Mouse (Mus musculus): ENCODE data around the gene Ints1.

Gene Ints1

DNA sequence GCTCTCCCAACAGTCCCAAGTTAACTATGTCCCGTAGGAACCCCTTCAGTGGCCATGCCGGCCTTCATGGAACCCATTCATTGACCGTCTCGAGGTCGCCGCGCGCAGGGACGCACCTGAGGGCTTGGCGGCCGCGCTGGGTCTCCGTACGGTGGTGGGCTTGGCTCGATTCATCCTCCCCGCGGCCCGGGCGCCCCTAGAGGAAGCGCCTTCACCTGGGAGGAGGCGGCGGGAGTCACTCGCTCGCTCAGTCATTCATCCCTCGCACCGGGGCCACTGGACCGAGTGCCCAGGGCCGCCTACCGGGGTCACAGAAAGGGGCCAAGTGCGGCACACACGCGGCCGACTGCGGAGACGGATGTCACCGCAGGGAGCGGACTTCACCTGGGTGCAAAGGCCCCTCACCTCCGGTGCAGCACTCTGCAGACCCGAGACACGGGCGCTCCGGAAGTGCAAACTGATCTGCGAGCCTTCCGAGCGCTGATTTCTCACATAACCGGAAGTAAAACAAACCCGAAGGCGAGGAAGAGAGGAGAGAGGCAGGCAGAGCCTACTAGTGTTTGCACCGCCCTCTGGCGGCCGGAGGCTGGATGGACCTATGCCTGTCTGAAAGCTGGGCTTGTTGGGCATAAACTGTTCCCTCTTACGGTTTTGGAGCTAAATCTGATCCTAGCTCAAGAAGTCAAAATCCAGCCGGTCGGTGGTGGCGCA, at the start of gene Ints1:
Ints1 (minus strand) TSS at position 459 of the 711 bp plus-strand sequence.
- DNase-seq (ENCODE audit: low spot score in 2 of 2), result peak; percentile 98 to 99

DNA sequence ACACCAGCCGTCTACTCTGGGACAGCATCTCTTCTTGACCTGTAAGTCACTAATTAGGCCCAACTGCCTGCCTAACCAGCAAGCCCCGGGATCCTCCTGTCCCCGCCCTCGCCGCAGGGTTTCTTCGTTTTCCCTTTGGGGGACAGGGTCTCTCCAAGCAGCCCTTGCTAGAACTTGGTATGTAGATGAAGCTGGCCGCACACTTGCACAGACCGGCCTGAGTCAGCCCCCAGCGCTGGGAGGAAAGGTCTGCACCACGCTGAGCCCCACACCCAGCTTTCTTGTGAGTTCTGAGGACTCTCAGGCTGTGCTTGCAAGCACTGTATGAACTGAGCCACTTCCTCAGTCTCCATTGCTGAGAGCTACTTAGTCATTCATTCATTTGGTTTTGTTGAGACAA, 49.1 kb upstream of the Ints1 start:
- no peak for DNase-seq (ENCODE audit: low spot score in 2 of 2)

DNA sequence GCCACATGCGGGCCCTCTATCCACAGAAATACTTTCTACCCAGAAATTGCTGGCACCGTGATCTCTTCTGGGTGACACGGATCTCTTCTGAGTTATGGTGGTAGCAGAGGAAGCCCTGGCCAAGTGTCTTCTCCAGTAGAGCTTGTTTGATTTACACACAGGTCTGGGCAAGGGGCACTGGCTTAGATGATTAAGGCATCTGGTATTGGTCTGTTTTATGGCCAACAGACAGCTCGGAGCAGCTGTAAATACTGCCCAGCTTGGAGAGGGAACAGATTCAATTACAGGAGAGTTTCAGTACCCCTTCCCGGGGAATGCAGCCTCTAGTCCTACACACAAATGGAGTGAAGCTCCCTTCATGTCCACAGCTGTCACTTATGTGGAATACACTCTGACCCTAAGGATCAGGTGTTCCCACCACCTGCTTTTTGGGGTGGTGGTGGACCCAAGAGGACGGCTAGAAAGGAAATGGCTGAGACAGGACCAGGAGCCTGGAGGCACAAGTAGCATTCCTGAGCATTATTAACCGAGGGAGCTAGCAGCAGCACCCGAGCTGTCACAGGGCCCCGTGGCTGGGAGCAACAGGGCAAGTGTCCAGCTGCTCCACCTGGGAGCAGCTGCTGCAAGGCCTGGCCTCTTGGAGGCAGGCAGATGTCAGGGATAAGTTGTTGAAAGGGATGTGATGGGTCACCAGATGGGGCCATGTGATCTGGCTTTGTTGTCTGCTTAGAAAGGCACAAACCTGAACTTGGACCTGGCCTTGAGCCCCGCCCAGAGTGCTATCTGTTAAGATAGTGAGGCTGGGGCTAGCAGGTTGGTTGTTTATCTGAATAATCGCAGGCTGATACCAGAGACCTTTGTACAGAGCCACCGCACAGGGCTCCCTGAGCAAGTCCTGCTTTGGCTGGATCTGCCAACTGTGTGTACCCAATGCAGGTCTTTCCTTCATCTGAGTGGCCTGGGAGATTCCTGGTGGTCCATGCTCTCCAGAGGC, 46.3 kb upstream of the Ints1 start:
- no peak for DNase-seq (ENCODE audit: low spot score in 2 of 2)

GRCm38 (mm10) chr5:139819538-139820181, 44.2 kb upstream of the Ints1 start, which contains the start of gene Tmem184a:
TSS of gene Tmem184a (minus strand) at chr5:139819917.
- no peak for DNase-seq (ENCODE audit: low spot score in 2 of 2)

DNA sequence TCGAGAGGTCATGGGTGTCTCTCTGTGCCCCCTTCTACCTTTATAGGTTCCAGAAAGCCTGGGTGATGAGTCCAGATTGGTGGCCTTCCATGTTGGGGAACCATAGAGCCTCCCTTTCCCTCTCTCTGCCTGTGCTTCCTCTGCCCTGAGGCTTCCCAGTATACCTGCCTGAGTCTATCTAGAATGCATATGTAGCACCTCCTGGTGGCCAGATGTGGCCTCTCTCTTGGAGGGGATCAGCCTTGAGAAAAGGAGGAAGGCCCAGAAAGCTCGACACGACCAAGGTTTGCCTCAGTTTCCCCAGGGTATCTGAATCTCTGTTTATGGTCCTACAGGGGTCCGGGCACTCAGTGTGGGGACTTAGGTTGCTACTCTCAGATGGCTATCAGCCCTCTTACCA, 43.3 kb upstream of the Ints1 start:
- peak; percentile 47 to 48 for DNase-seq (ENCODE audit: low spot score in 2 of 2)

DNA sequence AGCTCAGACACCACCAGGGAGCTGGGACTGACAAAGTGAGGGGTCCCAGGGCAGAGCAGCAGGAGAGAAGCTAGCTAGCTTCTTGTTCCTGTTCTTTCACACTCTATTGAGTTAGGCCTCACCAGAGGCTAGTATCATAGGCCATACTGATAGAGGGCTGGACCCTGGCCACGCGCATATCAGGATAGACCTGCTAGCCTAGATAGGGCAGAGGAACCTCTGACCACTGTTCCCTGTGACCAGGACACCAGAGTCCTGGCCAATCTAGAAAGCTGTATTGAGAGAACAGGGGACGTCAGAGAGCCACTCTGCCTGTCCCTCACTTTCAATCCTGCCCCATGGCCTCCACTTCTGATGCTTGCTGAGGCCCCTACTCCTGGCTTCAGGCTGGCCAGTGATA, 42.6 kb upstream of the Ints1 start:
- no peak for DNase-seq (ENCODE audit: low spot score in 2 of 2)

DNA sequence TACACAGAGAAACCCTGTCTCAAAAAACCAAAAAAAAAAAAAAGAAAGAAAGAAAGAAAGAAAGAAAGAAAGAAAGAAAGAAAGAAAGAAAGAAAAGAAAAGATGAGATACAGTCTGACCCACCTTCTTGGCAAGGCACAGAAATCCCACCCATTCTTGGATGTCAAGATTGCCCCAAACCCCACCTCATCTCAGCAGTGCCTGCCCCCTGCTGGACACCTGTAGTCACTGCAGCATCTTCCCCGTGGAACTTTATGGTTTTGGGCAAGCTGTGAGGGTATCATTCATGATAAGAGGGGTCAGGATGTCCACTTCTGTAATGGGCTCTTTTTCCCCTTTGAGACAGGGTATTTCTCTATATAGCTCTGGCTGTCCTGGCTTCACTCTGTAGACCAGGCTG, 41.8 kb upstream of the Ints1 start:
- no peak for DNase-seq (ENCODE audit: low spot score in 2 of 2)

DNA sequence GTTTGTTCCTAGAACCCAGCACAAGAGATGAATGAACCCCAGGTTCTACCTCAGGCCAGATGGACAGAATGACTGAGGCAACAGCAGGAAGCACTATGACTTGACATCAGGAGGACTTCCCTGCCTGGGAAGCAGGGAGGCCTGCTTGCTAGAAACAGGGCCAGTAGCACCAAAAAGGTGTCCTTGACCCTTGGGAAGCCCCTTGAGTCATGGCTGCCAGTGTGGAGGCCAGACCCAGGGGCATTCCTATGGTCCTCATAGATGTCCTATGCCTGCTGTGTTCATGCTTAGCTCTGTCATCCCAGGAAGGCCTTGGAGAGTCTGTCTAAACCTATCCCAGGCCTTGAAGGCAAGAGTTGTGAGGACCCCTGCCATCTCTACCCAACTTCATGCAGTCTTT, 41.0 kb upstream of the Ints1 start:
- no peak for DNase-seq (ENCODE audit: low spot score in 2 of 2)

DNA sequence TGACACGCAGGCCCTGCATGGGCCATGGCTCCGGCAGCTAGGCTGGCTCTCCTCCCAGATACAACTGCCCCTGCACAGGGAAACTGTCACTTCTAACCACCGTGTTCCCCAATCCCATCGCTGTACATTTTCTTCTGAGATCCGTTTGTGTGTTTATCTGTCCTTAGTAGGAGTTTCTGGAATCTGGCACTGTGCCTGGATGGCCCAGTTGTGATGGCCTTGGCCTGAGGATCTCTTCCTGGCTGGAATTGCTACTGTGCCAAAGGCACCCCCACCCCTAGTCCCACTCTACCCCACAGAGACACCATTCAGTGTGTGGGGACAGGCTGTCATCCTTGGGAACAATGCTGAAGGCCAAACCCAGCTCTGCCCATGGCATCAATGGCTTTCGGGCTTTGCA, 40.5 kb upstream of the Ints1 start:
- no peak for DNase-seq (ENCODE audit: low spot score in 2 of 2)

DNA sequence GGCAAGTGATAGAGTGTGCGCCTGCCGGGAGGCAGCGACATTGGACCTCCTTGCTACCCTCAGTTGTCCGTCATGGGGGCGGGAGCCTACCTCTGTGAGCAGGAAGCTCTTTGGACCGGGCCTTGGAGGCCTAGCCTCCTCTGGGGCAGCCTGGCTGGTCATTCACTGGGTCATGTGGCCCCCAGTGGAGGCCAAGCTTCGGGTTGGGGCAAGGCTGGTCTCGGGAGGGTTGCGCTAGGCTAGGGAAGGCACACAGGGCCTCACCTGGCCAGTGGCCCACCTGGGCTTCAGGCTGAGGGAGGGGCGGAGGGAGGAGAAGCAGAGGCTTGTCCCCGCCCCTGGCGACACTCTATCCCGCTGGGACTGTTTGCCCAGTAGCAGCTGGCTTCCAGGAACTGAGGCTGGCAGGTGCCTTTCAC, 38.5 kb upstream of the Ints1 start:
- DNase-seq (ENCODE audit: low spot score in 2 of 2), result no peak

- no peak for DNase-seq (ENCODE audit: low spot score in 2 of 2)
Measured at GRCm38 (mm10) chr5:139813126-139813490, 37.6 kb upstream of the Ints1 start.

GRCm38 (mm10) chr5:139812398-139813125, 37.1 kb upstream of the Ints1 start:
- DNase-seq (ENCODE audit: low spot score in 2 of 2), result no peak

GRCm38 (mm10) chr5:139811677-139812397, 36.4 kb upstream of the Ints1 start:
- DNase-seq (ENCODE audit: low spot score in 2 of 2), result no peak

DNA sequence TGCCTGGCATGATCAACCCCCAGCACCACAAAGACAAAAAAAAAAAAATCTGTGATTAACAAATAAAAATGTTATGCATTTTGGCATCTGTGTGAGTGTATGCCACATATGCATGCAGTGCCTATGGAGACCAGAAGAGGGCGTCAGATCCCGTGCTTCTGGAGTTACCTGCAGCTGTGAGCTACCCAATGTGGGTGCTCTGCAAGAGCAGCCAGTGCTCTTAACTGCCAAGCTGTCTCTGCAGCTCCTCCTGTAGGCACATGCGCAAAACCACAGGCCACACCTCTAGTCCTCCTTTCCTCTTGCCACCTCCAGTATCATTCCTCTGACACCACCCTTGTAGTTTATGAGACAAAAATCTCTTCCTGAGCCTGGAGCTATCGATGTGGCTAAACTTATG, 33.9 kb upstream of the Ints1 start:
- DNase-seq (ENCODE audit: low spot score in 2 of 2), result no peak

DNA sequence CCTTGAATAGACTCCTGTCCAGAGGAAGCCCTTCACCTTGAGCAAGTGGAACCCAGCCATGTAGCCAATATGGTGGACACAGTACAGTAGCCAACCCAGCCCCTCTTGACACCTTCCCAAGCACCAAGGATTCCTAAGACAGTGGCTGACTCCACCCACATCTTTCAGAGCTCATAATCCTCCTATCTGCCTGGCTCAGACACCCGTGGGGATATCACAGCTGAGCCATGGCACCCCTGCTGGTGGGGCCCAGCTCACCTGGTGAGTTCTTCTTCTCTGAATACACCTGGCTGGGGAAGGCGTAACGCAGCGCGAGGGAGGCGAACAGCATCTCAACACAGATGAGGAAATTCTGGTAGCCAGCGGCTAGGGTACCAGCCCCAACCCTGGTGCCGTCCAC, 30.4 kb upstream of the Ints1 start:
- no peak for DNase-seq (ENCODE audit: low spot score in 2 of 2)

GRCm38 (mm10) chr5:139804573-139805111, 29.2 kb upstream of the Ints1 start:
- no peak for DNase-seq (ENCODE audit: low spot score in 2 of 2)

- DNase-seq (ENCODE audit: low spot score in 2 of 2), result no peak
Measured at GRCm38 (mm10) chr5:139804107-139804551, 28.7 kb upstream of the Ints1 start.

GRCm38 (mm10) chr5:139803601-139804102, 28.2 kb upstream of the Ints1 start:
- no peak for DNase-seq (ENCODE audit: low spot score in 2 of 2)

DNA sequence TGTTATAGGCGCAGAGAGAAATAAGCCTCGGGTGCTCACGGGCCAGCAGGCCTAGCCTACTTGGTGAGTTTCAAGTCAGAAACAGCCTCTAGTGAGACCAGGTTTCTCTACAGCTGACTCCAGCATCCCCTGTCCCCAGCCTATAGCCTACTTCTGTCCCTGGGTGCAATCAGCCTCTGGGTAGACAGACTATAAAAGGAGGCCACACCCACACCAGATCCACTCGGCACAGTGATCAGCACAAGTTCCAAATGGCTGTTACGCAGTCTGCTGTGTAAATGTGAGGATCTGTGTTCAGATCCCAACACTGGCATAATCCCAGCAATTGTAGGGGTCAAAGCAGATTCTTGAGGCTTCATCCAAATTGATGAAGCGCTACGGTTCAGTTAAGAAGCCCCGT, 27.7 kb upstream of the Ints1 start:
- DNase-seq (ENCODE audit: low spot score in 2 of 2), result no peak

- no peak for DNase-seq (ENCODE audit: low spot score in 2 of 2)
Measured at GRCm38 (mm10) chr5:139801880-139802279, 26.4 kb upstream of the Ints1 start.

Data from right cerebral cortex, adult 2 months (tissue).